Mouse (Mus musculus) left cerebral cortex, postnatal 25 days (tissue): ENCODE data around the gene Zfp444. TPM values are rescaled to one million over a fixed set of nuclear protein-coding genes. Genes with fewer than 3 reads are reported as not detected.
"Not testable (repeated sequence)": the region's sequence is repeated elsewhere in the genome, so short reads cannot be mapped to it uniquely, and the experiment has no call there.

Experiments used
- DNase-seq, 2 experiments: peaks; one replicate each; pipeline ENCODE4 v3.0.0; 2022; ENCODE audit warnings: low spot score in 2 of 2, mixed read lengths in 1 of 2
- intact Hi-C: fragments of 180-260 bp; cut with DNase I; formaldehyde crosslinking; loops from one replicate; pipeline ENCODE4 v1.15.1; 2025
- total RNA-seq, 2 experiments: library from RNA; stranded (reverse); gene quantifications; 2 replicates each; pipeline ENCODE4 v1.2.3; 2021

Gene Zfp444
- total RNA-seq, 2 experiments from 2014 or later: 56.7 to 69.6 TPM

DNA sequence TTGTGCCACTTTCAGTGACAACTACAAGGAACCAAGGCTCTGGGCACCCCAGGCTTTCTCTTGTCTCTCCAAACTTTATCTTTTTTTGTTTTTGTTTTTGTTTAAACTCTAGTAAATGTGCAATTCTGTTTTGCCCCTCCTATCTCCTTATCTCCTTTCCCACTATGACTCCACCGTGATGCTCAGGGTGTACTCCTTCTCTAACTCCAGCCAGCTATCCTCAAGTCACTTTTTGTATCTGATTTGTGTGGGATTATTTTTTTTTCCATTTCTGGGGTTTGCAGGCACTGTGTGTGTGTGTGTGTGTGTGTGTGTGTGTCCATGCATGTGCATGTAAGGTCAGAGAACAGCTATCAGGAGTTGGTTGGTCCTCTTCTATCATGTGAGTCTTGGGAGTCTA lies 14.5 kb upstream of the Zfp444 start:
- intact Hi-C loops: no loop called here

DNA sequence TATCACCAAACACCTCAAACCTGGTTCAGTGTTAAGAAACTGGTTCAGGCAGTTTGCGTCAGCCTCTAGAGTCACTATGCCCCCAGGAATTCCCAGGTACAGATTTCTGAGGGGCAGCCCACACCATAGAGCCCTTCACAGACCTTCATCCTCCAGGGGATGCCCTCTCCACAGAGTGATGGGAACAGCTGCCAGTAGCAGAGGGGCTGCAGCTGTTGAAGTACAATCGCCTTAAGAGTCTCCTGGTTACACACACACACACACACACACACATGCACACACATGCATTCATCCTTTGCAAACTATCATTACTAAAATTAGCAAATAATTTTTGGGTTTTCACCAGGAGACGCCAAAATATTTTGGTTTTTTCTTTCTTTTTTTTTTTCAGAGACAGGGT lies 12.4 kb upstream of the Zfp444 start:
- DNase-seq: no peak
- intact Hi-C loops: no loop called here

More for the DNA sequence above, 14.5 kb upstream of the Zfp444 start:
- no peak for DNase-seq

DNA sequence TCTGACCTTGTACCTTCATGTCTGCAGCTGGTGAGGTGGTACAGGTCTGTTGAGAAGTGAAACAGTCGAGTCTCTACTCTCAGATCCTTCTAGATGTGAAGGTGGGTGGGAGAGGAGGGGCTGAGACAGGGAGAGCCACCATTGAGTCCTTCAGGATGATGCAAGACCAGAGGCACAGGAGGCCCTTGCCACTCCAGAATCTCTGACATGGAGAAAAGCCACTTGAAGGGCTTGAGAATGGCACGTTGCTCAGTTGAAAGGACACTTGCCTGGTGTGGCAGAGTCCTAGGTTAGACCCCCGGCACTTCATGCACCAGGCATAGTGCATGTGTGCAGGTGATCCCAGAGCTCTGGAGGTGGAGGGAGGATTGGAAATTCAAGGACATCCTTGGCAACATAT lies 10.5 kb upstream of the Zfp444 start:
- DNase-seq: no peak
- intact Hi-C loops: no loop called here

- DNase-seq: no peak
- intact Hi-C loops: no loop called here
Measured at GRCm38 (mm10) chr7:6162172-6162571, 9.9 kb upstream of the Zfp444 start.

- no peak for DNase-seq
- intact Hi-C loops: no loop called here
Measured at GRCm38 (mm10) chr7:6164671-6165070, 7.4 kb upstream of the Zfp444 start.

- peak in 1 of 2 experiments; percentile 39 for DNase-seq
- intact Hi-C loops: no loop called here
Measured at GRCm38 (mm10) chr7:6169403-6169802, 2.6 kb upstream of the Zfp444 start.

DNA sequence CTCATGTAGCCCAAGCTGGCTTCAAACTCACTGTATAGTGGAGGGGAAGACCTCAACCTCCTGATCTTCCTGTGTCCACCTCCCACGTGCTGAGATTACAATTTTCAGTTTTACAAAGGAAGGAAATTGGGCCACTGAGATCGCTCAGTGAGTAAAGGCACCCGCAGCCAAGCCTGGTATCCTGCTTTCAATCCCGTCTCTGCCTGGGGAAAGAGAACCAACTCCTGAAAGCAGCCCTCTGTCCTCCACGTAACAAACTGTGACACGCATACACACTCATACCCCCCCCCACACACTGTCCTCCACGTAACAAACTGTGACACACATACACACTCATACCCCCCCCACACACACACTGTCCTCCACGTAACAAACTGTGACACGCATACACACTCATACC lies 1.6 kb upstream of the Zfp444 start:
- intact Hi-C loops: loop anchor here (5.0 to 10.0 kb wide), 2 partner anchors 112 to 1086 kb away; partner anchors contain the start of gene Epn1
- DNase-seq: no peak

DNA sequence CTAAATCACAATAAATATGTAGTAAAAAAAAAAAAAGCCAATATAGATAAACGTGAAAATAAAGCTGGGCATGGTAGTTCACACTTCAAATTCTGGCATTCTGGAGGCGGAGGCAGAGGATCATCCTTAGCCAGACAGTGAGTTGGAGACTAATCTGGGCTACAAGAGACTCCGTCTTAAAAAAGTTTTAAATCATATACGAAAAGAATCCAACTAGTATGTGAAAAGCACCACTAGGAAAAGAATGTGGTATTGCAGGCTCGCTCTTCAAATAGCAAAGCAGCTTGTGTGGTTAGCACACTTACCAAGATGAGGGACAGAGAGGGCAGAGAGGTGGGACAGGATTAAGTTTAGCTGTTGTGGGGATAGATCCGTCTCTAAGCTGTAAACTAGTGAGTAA lies 1.2 kb upstream of the Zfp444 start:
- peak in 1 of 2 experiments; percentile 77 for DNase-seq
- intact Hi-C loops: loop anchor here (5.0 to 10.0 kb wide), 2 partner anchors 111 to 1086 kb away; partner anchors contain the start of gene Epn1

DNA sequence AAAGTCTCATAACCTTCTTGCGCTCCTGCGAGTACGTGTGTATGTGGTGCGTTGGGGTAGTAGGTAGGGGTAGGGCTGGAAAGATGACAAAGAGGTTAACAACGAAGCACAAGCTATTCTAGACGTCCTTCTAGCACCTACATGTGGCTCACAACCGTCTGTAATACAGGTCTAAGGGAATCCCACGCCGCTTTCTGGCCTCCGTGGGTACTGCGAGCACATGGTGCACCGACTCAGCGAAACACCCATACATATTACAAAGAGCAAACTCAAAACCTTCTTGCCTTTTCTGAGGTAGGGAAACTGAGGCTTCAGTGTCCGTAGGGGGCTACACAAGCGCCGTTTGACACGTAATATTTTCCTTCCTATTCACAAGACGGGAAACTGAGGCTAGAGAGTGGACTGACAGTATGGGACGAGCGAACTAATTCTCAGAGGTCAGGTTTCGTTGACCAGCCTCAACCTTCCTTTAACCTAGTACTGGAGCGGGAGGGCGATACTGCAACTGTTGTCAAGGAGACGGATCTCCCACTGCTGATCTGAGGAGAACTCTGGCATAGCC lies 501 bp upstream of the Zfp444 start:
- intact Hi-C loops: loop anchor here (1.0 to 10.0 kb wide), 4 partner anchors 16 to 1087 kb away; partner anchors contain the start of genes Epn1 and Zfp787
- peak; percentile 52 to 76 for DNase-seq

- peak in 1 of 2 experiments; percentile 30 for DNase-seq
Measured at GRCm38 (mm10) chr7:6172674-6173244, 733 bp downstream of the Zfp444 start.

GRCm38 (mm10) chr7:6173872-6174271 lies 1.8 kb downstream of the Zfp444 start:
- intact Hi-C loops: loop anchor here (1.0 to 10.0 kb wide), 3 partner anchors 12 to 1089 kb away; partner anchors contain the start of gene Epn1

More at GRCm38 (mm10) chr7:6172674-6173244, 733 bp downstream of the Zfp444 start:
- intact Hi-C loops: loop anchor here (1.0 to 10.0 kb wide), 4 partner anchors 17 to 1088 kb away; partner anchors contain the start of genes Epn1 and Zfp787

DNA sequence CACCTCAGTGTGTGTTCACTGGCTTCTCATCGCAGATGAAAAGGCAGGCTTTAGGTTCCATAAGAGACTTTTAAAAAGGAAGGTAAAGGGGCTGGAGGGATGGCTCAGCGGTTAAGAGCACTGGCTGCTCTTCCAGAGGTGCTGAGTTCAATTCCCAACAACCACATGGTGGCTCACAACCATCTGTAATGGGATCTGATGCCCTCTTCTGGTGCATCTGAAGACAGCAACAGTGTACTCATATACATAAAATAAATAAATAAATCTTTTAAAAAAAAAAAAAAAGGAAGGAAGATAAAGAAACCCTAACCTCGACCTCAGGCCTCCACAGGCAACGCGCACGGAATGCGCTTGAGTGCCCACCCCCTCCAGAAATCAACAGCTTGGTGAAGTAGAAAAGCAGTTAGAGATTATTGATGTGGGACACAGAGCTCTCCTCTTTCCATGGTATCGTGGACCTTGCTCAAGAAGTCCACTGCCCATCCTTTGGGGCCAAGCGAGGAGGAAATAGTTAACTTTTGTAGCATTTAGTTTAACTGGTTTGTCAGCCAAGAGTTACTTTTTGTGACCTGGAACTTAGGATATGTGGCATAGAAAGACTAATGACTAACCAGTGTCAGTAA lies 2.5 kb downstream of the Zfp444 start:
- intact Hi-C loops: loop anchor here (1.0 to 10.0 kb wide), 3 partner anchors 12 to 1090 kb away; partner anchors contain the start of gene Epn1

More at GRCm38 (mm10) chr7:6173872-6174271, 1.8 kb downstream of the Zfp444 start:
- no peak for DNase-seq

GRCm38 (mm10) chr7:6179013-6179412 lies 7.0 kb downstream of the Zfp444 start:
- intact Hi-C loops: loop anchor here (10.0 kb wide), 1 partner anchor 1094 kb away; the partner anchor contains the start of gene Epn1
- DNase-seq: no peak

More for the DNA sequence above, 2.5 kb downstream of the Zfp444 start:
- DNase-seq: not testable (repeated sequence)

- no peak for DNase-seq
- intact Hi-C loops: no loop called here
Measured at GRCm38 (mm10) chr7:6182882-6183281, 10.9 kb downstream of the Zfp444 start.

- no peak for DNase-seq
- intact Hi-C loops: no loop called here
Measured at GRCm38 (mm10) chr7:6183802-6184201, 11.8 kb downstream of the Zfp444 start.

- DNase-seq: no peak
- intact Hi-C loops: no loop called here
Measured at GRCm38 (mm10) chr7:6184521-6184920, 12.5 kb downstream of the Zfp444 start.

DNA sequence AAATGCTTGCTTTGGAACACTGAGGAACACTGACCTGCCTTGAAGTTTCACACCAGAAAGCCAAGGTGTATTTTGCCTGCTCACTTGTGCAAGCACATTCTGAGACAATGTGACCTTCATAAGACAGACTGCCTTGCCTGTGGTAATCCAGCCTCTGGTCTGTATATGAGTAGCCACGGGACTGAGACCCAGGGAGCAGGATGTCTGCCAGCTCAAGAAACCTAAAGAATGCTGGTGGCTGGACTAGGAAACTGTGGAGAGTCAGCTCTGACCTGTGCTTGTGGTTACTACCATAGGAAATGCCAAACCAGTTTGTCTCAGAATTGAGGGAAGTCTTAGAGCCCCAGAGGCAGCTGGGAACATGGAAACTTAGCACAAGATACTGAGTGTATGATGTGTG lies 13.4 kb downstream of the Zfp444 start:
- intact Hi-C loops: no loop called here

GRCm38 (mm10) chr7:6186176-6186575 lies 14.2 kb downstream of the Zfp444 start:
- intact Hi-C loops: loop anchor here (1.0 kb wide), 1 partner anchor 12 kb away; no protein-coding TSS in a partner anchor

More for the DNA sequence above, 13.4 kb downstream of the Zfp444 start:
- no peak for DNase-seq

GRCm38 (mm10) chr7:6186756-6187155 lies 14.7 kb downstream of the Zfp444 start:
- intact Hi-C loops: loop anchor here (1.0 kb wide), 1 partner anchor 12 kb away; no protein-coding TSS in a partner anchor
- no peak for DNase-seq

More at GRCm38 (mm10) chr7:6186176-6186575, 14.2 kb downstream of the Zfp444 start:
- no peak for DNase-seq

DNA sequence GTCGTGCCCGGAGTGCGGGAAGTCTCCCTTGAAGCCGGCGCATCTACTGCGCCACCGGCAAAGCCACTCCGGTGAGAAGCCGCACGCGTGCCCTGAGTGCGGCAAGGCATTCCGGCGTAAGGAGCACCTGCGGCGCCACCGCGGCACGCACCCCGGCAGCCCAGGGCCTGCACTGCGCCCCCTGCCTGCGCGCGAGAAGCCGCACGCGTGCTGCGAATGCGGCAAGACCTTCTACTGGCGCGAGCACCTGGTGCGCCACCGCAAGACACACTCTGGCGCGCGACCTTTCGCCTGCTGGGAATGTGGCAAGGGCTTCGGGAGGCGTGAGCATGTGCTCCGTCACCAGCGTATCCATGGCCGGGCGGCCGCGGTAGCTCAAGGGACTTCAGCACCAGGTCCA lies 17.5 kb downstream of the Zfp444 start:
- DNase-seq: no peak
- intact Hi-C loops: no loop called here
